Mouse (Mus musculus) kidney, adult 11 months (tissue): ENCODE results near the gene Nxnl1.

ENCODE experiments used
- DNase-seq: peaks from one replicate; pipeline ENCODE4 v3.0.0; 2022

The Nxnl1 gene

DNA sequence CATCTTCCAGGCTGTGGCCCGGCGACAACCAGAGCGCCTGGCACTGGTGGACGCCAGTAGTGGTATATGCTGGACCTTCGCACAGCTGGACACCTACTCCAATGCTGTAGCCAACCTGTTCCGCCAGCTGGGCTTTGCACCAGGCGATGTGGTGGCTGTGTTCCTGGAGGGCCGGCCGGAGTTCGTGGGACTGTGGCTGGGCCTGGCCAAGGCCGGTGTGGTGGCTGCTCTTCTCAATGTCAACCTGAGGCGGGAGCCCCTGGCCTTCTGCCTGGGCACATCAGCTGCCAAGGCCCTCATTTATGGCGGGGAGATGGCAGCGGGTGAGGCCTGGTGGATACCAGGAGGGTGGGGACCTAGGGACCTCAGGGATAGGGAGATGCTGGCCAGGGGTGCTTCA, 13.1 kb upstream of the Nxnl1 start:
- no peak for DNase-seq

DNA sequence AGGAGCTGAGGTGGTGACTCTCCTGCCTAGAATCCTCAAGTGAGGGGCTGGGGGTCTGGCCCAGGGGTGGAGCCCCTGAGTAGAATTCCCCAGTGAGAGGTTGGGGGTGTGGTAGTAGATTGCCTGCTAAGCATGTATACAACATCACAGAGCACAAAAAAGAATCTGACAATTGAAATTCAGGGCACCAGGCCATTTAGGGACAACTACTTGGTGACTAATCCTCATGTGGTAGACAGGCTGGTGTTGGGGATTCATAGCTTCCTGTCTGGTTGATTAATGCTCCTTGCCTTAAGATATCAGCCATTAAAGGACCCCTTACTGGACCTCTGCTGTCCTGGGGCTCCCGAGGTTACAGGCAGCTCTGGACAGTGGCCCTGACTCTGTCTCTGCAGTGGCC, 12.6 kb upstream of the Nxnl1 start:
- DNase-seq: no peak

DNA sequence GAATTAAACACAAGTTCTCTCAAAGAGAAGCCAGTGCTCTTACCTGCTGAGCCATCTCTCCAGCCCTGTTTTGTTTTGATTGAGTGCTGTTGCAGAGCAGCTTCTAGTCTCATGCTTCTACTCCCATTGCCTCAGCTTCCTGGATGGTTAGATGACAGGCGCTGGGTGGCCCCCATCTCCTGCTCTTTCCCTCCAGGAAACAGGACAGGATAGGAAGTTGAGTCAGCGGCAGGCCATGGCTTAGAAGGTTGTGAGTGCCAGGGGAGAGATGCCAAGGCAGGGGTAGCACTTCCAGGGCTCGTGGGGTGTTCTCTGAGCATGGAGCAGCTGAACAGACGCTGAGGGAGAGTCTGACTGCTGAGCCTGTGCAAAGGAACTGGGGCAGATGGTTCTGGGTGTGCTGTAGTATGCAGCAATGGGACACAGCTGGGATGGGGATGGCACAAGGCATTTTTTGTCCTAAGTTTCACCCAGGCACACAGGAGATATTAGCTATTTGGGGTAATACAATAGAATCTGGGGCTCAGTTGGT, 11.5 kb upstream of the Nxnl1 start:
- DNase-seq: no peak

DNA sequence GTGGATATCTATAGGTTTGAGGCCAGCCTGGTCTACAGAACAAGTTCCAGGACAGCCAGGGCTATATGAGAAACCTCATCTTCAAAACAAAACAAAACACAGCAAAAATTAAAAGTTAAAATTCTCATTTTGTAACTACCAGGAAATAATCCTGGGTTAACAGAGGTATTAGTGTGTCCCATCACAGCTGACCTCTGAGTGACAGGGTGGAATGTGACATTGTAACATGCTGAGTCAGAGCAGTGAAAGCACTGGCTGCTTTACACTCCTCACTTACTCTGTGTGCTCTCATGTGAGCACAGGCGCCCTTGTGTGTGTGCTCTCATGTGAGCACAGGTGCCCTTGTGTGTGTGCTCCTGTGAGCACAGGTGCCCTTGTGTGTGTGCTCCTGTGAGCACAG, 8.6 kb upstream of the Nxnl1 start:
- DNase-seq: no peak

DNA sequence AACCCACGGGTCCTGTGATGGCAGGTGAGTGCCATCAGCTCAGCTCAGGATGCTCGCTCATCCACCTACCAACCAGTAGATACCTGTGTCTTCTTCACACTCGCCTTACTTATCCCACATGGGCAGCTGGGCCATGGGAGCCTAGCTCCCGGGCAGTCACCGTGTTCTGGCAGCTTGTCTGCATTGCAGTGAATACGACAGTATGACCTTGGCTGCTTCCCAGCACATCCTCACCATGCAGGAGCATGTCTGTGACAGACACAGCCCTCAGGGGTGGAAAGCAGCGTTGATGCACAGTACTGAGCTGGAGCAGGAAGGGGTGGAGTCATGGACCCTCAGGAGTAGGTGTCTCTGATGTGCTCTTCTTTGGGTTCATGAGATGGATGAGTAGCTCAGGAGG, 8.0 kb upstream of the Nxnl1 start:
- DNase-seq: no peak

DNA sequence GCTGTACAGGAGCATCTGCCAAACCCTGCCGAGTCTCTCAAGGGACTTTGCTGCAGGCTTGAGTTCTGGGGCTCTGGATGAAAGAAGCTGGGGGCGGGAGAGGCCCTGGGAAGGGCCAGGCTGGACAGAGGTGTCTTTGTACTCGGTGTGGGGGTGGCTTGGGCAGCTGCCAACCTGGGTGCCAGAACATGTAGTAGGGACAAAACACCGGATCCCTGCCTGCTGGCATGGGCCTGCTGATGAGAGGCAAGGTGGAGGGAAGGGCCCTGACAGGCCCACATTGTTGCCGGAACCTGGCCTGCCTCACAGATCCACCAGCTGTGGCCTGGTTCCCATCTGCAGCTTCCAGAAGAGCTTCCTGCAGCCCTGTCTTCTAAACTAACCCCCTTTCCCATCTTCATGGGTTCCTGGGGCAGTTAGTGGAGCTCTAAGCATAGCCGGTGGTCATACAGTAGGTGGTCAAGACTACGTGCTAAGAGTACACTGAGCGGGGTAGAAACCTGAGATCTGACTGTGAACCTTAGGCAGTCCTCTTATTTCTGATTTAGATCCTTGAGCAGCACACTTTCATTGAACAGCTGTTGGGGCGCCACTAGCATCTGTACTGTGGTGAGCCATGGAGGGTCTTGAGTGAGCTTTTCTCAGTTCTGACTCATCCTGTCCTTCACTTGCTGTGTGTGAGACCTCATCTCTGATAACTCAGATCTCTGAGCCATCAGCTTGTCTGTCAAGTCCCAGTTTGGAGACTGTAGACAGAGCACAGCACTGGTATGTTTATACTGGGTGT, 6.6 kb upstream of the Nxnl1 start:
- DNase-seq: peak; percentile 80

DNA sequence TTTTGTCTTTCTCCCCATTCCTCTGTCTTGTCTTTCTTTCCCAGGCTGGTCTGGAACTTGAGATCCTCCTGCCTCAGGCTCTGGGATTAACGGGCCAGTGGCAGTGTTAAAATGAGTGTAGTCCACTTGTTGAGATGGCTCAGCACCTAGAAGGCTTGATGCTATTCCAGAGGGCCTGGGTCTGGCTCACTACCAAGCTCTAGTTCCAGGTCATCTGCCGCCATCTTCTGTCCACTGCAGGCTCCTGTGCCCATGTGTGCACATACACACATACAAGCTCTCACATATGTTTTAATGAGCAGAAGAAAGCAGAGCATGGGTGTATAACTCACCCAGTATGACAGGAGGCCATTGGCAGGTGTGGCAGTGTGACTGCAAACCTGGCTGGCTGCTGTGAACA, 5.7 kb upstream of the Nxnl1 start:
- DNase-seq: no peak

DNA sequence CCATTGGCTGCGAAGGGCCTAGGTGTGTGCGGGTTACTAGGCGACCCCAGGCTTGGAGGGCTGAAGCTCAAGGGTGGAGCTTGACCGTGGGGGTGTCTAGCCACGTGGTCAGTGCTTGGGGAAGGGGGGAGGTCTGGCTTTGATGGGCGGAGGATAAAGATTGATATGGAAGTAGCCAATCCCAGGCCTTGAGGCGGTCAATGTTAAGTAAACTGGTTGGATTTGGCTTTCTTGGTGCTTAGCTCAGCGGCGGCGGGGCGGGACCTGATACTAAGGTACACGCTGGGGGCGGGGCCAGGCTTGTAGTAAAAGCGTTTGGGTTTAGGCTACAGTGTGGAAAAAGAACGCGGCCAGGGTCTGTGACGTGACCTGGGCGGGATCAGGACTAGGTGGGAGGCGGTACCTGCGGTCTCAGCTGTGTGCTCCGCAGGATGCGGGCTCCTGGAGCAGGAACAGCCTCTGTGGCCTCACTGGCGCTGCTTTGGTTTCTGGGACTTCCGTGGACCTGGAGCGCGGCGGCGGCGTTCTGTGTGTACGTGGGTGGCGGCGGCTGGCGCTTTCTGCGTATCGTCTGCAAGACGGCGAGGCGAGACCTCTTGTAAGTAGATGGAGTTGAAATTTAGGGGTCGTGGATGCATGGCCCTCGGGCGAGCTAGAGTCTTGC, 4.0 kb upstream of the Nxnl1 start:
- peak; percentile 99 for DNase-seq

DNA sequence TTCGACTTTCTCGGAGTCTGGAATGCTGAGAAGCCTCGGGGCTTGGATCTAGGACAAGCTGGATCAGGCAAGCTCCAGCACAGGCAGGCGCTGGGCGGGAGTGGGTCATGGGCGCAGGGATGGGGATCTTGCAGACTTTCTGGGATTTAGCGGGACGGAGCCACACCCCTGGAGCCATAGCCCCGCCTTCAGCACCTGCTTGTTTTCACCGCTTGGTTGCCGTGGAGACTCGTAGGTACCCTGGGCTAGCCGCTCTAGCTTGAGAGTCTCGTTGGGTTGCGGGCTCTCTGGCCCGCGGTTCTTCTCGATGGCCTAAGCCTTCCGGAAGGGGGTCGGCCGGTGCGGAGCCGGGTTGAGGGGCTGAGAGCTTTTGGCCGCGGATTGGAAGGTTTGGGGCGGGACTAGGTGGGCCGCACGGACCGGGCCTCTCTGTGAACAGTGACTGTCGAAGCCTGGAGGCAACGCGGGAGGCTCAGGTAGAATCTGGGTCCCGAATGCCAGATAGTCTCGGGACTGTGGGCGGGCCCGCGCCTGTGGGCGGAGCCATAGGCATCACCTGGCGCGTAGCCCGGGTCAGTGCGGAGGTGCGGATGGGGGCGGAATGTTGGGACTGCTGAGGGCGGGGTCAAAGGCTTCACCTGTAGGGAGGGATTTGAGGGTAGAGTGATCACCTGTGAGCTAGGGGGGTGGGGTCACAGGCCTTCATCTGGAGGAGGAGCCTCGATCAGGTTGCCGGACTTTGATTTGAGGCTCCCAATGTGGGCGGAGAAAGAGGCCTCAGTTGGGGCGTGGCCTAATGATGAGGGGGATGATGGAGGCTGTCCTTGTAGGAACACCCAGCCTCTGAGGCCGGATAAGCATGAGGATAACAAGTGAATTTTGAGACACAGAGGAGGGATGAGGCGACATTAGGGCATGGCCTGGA, 3.2 kb upstream of the Nxnl1 start:
- DNase-seq: peak; percentile 99

DNA sequence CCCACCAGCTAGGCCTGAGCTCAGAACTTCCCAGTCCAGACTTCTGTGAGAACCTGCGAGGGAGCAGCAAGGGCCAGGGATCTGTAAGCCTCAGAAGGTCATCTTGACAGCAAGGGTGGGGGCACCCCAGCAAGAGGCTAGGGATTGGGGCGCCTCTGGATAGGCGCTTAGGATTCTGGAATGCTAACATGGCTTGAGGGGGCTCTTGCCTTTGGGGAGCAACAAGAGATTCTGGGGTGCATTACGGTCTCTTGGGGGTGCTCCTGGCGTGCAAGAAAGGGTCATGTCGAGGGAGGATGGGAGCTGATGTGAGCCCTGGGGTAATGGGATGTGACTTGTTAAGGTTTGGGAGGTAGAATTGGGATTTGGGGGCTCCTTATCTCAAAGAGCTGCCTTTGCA, 2.5 kb upstream of the Nxnl1 start:
- DNase-seq: no peak

DNA sequence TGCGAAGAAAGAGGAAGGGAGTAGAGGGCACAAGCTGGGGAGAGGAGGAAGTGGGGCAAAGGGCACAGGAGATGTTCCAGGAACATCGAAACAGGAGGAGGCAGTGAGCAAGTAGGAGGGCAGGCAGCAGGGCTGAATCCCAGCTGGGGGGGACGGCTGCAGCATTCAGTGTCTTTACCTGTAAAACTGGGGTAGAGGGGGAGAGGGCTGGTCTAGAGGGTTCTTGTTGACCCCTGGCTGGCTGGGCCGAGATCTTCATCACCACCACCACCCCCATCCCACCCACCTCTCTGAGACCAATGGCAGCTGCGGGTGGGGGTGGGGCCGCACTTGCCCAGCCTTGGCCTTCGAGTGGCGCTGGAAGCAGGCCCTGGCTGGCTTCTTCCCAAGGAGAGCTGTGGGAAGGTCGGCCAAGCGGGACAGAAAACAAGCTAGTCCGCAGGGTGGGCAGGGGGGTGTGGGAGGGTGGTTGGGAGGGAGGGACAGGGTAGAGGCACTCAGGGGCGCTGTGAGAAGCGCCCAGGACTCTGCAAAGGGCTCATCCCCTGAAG, 2.1 kb upstream of the Nxnl1 start, which contains the start of gene Slc27a1:
Slc27a1 (plus strand) TSS at position 496 of the 551 bp plus-strand sequence.
- peak; percentile 92 for DNase-seq

DNA sequence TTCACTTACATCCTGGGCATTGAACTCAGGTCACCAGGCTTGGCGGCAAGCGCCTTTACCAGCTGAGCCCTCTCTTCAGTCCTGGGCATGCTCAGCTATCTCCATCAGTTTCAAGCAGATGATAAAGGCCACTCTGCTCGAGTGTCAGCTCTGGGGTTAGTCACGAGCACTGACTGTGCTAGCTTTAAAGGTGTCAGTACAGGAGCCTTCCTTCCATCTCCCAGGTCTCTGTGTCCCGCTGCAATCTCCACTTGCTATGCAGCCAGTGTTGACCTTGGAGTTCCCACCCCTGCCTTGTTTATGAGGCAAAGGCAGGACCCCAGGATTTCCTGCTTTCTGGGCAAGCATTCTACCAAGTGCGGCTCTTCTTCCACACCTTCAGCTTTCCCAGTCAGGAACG, 1.2 kb upstream of the Nxnl1 start:
- no peak for DNase-seq

DNA sequence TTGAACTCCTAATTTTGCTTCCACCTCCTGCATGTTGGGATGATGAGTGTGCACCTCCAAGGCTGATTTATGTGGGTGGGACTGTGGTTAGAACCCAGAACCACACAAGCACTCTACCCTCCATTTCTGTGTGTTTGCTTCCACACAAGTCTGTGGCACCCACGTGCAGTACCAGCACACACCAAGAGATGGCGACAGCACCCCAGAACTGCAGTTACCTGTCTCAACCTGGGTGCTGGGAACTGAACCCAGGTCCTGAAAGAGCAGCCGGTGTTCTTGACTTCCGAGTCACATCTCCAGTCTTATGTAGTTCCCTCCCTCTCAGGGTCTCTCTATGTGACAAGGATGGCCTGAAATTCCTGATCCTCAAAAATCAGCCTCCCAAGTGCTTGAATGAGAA, 2.4 kb downstream of the Nxnl1 start:
- DNase-seq: no peak

DNA sequence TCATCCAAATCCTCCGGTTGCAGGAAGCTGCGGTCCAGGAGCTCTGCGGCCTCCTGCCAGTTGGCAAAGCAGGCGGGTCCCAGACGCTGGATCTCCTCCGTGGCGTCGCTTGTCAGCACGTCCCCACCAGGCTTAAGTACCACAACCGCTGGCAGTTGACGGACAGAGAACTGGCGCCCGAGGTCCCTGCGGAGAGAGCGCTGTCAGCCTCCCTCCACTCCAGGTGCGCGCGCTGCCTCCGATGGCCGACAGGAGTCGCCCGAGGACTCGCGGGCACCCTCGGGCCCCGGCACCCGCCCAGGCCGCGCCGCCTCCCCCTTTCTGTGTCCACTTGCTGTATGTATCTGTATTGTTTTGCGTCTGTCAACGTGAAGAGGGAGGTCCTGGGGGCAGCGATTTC, 3.6 kb downstream of the Nxnl1 start:
- peak; percentile 69 for DNase-seq

DNA sequence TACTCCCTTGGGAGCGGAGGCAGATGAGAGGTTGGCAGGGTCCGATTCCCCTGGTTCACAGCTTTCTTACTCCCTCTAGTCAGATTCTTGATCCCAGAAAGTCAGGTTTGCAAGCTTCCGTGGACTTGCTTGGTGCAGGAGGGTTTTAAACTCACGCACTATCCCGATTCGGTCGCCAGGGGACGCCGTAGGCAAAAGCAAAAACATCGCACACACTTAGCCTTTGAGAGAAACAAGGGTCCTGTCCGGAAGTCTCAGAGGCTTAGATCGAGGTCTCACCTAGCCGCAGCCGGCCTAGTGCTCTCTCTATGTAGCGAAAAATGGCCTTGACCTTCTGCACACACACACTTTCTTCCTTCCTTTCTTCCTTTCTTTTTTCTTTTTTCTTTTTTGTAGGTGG, 5.0 kb downstream of the Nxnl1 start:
- peak; percentile 52 for DNase-seq

DNA sequence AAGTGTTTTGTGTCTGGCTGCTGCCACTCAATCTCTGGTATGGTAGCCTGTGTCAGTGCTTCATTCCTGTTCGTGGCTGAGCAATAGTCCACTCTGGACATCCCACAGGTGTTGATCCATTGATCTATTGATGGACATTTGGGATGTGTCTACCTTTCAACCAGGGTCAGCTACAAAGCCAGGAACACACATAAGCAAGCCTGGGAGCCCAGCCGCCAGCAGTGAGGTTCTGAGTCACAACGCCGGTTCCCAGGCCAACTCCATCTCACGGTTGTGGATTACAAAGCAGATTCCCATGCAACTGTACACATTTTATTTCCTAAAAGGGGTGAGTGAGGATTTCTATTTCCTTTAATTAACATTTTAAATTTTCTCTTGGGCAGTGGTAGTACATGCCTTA, 5.6 kb downstream of the Nxnl1 start:
- no peak for DNase-seq

DNA sequence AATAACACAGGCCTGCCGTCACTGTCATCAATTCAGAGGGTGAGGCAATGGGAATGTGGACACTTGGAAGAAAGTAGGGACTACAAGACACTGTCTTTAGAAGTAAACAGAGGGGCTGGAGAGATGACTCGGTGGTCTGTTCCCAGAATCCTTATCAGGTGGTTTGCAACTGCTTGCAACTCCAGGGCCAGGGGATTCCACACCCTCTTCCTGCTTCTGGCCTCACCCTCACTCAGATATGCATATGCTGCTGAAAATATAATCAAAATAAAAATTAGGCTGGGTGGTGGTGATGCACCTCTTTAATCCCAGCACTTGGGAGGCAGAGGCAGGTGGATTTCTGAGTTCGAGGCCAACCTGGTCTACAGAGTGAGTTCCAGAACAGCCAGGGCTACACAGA, 6.3 kb downstream of the Nxnl1 start:
- no peak for DNase-seq

DNA sequence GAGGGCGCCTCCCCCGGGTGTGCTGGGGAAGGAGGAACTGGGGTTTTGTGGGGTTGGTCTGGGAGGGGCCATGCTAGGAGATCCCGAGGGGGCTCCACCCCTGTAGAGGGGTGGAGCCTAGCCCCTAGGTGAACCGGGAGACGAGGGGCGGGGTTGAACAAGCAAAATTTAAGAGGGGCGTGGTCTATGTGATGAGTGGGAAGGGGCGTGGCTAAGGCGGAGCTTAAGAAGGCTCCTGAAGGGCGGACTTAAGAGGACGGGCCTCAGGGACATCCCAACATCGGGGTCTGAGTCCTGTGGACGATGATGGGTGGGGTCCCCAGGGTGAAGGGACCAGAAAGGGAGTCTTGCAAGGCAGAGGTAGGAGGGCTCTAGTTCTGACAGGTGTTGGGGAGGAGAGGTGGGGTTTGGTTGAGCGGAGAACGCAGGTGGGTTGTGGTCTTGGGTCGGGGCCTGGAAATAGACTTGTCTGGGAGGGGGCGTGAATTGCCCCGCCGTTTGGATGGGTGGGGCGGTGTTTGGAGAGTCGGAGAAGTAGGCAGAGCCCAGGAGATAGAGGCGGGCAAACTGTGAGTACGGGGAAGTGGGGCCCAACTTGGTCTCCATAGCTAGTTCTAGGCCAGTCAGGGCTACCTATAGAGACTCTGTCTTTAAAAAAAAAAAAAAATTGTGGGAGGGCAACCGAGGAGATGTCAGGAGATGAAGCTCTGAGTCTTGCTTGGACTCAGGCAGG, 7.3 kb downstream of the Nxnl1 start:
- DNase-seq: peak; percentile 87

DNA sequence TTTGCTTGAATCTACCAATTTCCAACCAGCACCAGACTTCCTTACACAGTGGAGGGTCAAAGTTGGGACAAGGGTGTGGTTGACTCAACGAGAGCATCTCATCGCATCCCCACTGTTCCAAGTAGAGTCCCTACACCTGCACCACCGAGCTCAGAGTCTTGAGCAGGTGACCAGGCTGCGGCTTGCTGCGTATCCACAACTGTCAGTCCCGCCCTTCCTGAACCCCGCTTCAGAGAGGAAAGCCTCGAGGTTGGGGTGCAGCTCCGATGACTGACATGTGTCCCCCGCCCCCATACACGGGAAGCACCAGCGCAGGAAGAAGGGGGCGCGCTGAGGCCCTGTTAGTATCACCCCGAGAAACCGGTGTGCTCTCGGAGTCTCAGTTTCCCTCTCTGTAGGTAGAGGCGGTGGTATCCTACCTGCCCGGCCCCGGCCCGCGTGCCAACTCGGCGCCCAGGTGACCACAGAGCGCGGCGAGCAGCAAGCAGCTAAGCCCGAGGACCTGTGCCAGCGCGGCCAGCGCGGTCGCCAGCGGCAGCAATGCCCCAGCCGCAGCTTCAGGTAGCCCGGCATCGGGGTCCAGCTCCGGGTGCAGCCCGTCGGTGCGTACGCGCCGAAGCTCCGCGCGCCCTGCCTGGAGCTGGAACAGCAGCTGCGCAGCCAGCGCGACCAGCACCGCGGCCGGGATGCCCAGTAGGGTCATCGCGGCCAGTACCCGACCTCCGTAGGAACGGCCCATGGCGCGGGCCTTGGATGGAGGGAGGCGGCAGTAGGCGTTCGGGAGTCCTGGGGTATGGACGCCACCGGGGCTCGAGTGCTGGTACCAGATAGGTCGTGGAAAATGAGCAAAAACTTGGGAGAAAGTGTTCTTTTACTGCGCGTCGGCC, 8.1 kb downstream of the Nxnl1 start, which contains the start of gene Tmem221:
Tmem221 (minus strand) TSS at position 801 of the 887 bp plus-strand sequence.
- no peak for DNase-seq

DNA sequence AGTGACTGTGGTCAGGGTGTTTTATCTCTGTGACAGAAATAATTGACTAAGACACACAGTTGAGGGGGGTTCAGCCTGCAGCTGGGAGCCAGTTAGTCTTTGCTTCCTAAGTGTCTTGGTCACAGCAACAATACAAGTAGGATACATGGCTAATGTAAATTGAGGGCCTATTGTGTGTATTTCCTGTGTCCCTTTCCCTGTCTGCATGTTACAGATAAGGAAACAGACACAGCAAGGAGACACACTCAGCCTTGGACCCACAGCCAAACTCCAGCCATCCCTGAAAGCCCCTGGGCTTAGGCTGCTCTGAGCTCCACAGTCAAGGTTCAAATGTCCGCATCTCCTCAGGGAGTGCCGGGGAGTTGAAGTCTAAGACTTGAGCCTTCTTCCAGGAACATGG, 11.8 kb downstream of the Nxnl1 start:
- no peak for DNase-seq

DNA sequence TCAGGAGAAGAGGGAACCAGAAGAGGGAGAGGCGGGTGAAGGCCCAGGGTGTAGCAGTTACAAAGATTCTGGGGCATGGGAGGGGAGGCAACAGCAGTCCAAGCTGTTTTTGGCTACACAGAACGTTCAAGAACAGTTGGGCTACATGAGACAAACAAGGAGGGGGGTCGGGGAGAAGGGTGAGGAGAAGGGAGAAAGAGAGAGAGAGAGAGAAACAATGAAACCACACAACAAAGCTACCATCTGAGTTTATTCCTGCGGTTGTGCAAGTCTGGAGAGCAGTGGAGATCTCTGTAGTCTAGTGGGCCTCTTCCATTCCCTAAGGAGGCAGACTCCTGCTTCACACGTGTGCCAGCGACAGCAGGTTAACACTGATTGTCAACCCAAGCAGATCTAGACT, 12.4 kb downstream of the Nxnl1 start:
- no peak for DNase-seq
